Mouse (Mus musculus): ENCODE data around the gene Cep57l1.

- no peak for TF ChIP-seq ZC3H11A (IDR thresholded peaks at IDR 0.05; ENCODE audit: low read depth, low read length)
- TF ChIP-seq SMC3 (IDR thresholded peaks at IDR 0.05; ENCODE audit: low read depth, low read length): no peak
- no peak for TF ChIP-seq POLR2A (IDR thresholded peaks at IDR 0.05; ENCODE audit: control insufficient read depth in 1 of 2, insufficient read depth in 1 of 2, low read depth in 1 of 2, low read length in 2 of 2, poor library complexity in 1 of 2)
These were observed 20.3 kb upstream of the Cep57l1 start for GRCm38 (mm10) chr10:41829980-41830379.
